Mouse (Mus musculus): ENCODE data around the gene Nol3. TPM values are rescaled to one million over a fixed set of nuclear protein-coding genes. Genes with fewer than 3 reads are reported as not detected.

Nol3 gene
- total RNA-seq, 2 experiments from 2014 or later, result 7.4 to 7.8 TPM

GRCm38 (mm10) chr8:105254966-105255350 lies 21.0 kb upstream of the Nol3 start, which contains the start of gene B3gnt9:
B3gnt9 (minus strand) TSS chr8:105255153.
- peak in 1 of 2 experiments; percentile 34 for DNase-seq (ENCODE audit: low spot score in 2 of 2)
- no peak for TF ChIP-seq CTCF (conservative IDR thresholded peaks at IDR 0.05)
- H3K4me3 ChIP-seq, result peak within 1 kb of the TSS; percentile 86
- H3K27ac ChIP-seq, result peak within 1 kb of the TSS; percentile 83

- DNase-seq (ENCODE audit: low spot score in 2 of 2), result no peak
- TF ChIP-seq CTCF (conservative IDR thresholded peaks at IDR 0.05), result no peak
- H3K27ac ChIP-seq, result no peak overlapping the region
- H3K4me3 ChIP-seq, result no peak overlapping the region
These were observed 18.4 kb upstream of the Nol3 start for GRCm38 (mm10) chr8:105257318-105258114.

GRCm38 (mm10) chr8:105258911-105259720 lies 16.8 kb upstream of the Nol3 start:
- no peak for DNase-seq (ENCODE audit: low spot score in 2 of 2)
- peak overlapping the region; percentile 47 for H3K4me3 ChIP-seq
- H3K27ac ChIP-seq, result no peak overlapping the region
- peak; percentile 28 for TF ChIP-seq CTCF (conservative IDR thresholded peaks at IDR 0.05)

- Histone ChIP-seq H3K27ac (no peak overlapping the region), H3K4me3 (peak overlapping the region; percentile 47)
- TF ChIP-seq CTCF (conservative IDR thresholded peaks at IDR 0.05), result peak; percentile 98
- DNase-seq (ENCODE audit: low spot score in 2 of 2), result peak; percentile 41 to 75
These were observed 16.1 kb upstream of the Nol3 start for GRCm38 (mm10) chr8:105259721-105260320.

- Histone ChIP-seq H3K4me3 (no peak overlapping the region), H3K27ac (no peak overlapping the region)
- DNase-seq (ENCODE audit: low spot score in 2 of 2), result no peak
- no peak for TF ChIP-seq CTCF (conservative IDR thresholded peaks at IDR 0.05)
These were observed 15.4 kb upstream of the Nol3 start for GRCm38 (mm10) chr8:105260371-105261099.

- Histone ChIP-seq H3K27ac (no peak overlapping the region), H3K4me3 (no peak overlapping the region)
- DNase-seq (ENCODE audit: low spot score in 2 of 2), result no peak
- no peak for TF ChIP-seq CTCF (conservative IDR thresholded peaks at IDR 0.05)
These were observed 14.5 kb upstream of the Nol3 start for GRCm38 (mm10) chr8:105261326-105261980.

- Histone ChIP-seq H3K4me3 (no peak overlapping the region), H3K27ac (no peak overlapping the region)
- DNase-seq (ENCODE audit: low spot score in 2 of 2), result no peak
- no peak for TF ChIP-seq CTCF (conservative IDR thresholded peaks at IDR 0.05)
These were observed 12.6 kb upstream of the Nol3 start for GRCm38 (mm10) chr8:105263244-105263912.

GRCm38 (mm10) chr8:105264024-105264982 lies 11.6 kb upstream of the Nol3 start, which contains the start of the genes Tradd and Fbxl8:
Tradd (minus strand) TSS chr8:105264609.
Fbxl8 (plus strand) TSS chr8:105264648.
- DNase-seq (ENCODE audit: low spot score in 2 of 2), result no peak
- peak within 1 kb of the TSS; percentile 71 for H3K4me3 ChIP-seq
- peak within 1 kb of the TSS; percentile 59; the same call in 1 of the 2 replicates for H3K27ac ChIP-seq
- peak; percentile 32 for TF ChIP-seq CTCF (conservative IDR thresholded peaks at IDR 0.05)

GRCm38 (mm10) chr8:105265128-105265527 lies 10.8 kb upstream of the Nol3 start:
- TF ChIP-seq CTCF (conservative IDR thresholded peaks at IDR 0.05), result no peak
- H3K27ac ChIP-seq, result no peak overlapping the region
- H3K4me3 ChIP-seq, result peak overlapping the region; percentile 71
- DNase-seq (ENCODE audit: low spot score in 2 of 2), result no peak

- Histone ChIP-seq H3K27ac (no peak overlapping the region), H3K4me3 (no peak overlapping the region)
- no peak for DNase-seq (ENCODE audit: low spot score in 2 of 2)
- TF ChIP-seq CTCF (conservative IDR thresholded peaks at IDR 0.05), result no peak
These were observed 9.2 kb upstream of the Nol3 start for GRCm38 (mm10) chr8:105266775-105267174.

All from layer of hippocampus, adult 2 months (tissue).